Mouse (Mus musculus) c-Kit-positive CD71-positive TER-119-negative erythroid progenitor cells, embryonic 14.5 days (primary cell): ENCODE measurements at regions not wholly inside any gene's neighbourhood (a gene's known extent, or its start where the extent isn't known, plus 50 kb on each side); places are given as distances from the start of the nearest gene placed in this dataset.

Source experiments
- DNase-seq: peaks from one replicate; pipeline ENCODE4 v3.0.0-alpha.2; 2013; ENCODE audit warnings: low read depth

DNA sequence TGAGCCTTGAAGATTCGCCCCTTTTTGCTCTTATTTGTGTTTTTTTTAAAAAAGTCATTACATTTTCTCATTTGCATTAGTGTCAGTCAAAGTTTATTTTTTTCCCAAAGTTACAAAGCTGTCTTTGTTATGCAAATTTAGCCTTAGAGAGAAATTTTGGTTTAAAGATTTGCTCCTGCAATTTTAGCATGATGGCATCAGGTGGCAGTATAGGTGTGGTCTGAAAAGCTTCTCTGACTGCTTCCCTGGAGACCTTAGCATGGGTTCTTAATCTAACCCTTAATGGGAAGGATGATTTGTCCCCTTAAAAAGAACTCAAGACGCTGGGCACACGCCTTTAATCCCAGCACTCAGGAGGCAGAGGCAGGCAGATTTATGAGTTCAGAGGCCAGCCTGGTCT, 451.2 kb downstream of the Slc4a3 start:
- no peak for DNase-seq

DNA sequence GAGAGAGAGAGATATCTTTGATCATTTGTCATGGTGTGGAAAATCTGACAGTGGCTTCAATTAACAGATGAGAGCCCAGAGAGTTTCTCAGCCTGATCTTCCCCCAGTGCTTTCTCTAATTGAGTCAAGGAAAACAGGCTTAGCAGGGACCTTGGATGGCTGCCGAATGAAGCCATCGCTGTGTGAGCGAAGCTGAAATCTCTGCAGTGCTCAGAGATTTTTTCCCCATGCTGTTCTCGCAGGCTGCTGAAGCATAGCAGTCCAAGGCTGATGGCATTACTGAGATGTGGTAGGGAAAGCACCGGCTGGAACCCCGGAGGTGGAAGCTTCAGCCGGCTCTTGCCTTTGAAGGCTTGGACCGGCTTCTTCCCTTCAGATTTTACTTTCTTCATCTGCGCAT, 455.1 kb downstream of the Slc4a3 start:
- DNase-seq = no peak

DNA sequence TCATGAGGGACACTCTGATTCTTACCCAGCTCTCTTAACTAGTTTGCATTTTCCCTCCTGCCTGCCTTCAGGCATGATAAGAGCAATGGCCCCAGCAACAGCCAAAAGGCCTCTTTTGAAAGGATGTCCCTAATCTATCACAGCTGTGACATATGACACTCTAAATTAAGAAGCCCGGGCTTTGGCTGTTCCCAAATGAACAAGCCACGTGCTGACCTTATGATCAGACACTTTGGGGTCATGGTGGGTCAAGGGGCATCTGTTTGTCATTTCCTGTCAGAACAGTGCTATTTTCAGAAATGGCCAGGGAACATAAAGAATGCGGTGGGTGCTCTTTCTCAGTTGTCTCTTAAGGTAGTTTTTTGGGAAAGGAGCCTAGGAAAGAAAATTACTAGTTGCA, 463.5 kb downstream of the Slc4a3 start:
- DNase-seq = no peak

DNA sequence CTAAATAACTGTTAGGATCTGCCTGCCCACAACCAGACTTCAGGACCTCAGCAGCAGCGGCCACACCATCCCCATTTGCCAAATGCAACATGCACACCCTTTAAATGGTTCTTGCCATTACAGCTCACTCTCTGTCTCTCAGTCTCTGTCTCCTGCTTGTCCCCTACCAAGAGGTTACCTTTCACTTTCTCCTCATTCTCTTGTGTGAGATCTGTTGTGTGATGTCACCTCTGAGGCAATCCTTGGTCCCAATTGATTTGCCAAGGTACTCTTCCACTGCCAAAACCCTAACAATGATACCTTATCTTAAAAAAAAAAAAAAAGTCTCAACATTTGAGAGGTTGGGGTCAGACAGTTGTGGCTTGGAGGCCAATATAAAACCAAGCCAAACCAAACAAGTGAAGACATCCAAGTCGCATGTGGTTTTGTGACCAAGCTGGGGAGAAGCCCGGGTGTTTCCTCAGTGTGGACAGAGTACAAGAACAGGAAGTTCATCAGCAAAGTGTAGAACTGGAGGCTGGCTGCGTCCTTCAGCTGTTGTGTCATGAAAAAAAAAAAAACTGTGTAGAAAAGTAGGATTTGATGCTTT, 464.2 kb downstream of the Slc4a3 start:
- DNase-seq = no peak

DNA sequence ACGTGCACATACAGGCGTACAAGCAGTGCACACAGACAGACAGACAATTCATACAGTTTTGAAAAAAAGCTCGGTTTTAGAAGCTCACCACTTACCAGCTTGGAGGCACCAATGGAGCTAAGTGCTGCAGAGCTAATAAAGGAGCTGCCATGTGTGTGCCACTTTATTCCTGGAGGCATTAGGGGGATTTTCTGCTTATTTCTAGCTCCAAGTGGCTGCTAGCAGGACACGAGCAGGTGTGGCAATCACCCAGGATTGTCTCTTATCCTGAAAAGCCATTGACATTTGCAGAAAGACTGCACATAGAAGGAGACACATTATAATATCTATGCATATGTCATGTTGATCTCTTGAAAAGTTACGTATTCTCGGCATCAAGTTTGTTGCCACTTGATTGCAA, 472.5 kb downstream of the Slc4a3 start:
- DNase-seq = no peak

DNA sequence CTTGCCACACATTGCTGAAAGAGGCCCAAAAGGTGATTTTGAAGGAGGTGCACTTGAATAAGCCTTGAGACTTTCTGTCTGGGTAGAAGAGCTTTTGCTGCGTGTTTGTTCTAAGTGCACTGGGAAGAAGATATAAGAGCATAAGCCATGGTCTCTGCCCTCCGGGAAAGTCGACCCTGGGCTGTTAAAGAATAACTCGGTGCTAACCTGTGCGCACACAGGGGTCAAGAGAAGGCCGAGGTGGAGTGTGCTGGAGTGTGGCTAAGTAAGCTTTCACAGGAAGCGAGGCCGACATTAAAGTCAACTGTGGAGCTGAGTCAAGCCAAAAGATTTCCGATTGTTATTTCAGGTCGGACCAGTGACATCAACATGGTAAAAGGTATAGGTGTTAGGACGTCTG, 473.0 kb downstream of the Slc4a3 start:
- DNase-seq = no peak

DNA sequence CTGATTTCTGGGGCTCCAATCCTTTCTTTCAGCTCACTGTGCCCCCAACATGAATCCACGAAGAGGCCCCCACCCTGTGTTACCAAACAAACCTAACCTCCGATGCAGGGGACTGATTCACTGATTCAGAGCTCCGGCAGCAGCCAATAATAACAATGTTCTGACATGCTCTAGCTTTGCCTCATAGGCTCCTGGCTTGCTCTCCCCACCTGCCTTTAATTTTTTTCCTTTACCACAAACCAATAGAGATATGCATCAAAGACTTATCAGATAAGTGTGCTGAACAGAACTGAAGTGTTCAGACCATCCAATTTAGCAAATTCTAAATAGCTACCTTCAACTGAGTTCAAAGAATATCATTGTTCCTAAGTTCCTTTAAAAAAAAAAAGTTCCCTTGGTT, 478.6 kb downstream of the Slc4a3 start:
- no peak for DNase-seq

DNA sequence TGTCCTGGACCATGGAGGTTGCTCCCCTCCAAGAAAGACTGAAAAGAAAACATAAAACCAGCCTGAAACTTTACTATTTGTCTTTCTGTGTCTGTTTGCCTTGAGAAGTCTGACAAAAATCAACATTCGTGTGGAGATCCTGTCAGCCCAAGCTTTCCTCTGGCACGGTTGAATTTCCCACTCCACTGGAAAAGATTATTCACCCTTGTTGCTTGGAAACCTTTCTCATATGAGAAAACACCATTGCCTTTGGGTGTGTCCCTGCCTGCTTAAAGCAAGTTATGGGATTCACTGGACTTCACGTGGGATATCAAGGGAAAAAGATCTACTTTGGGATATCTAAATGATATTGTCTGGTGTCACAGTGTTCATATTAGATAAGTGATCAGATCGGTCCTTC, 479.3 kb downstream of the Slc4a3 start:
- DNase-seq = no peak

DNA sequence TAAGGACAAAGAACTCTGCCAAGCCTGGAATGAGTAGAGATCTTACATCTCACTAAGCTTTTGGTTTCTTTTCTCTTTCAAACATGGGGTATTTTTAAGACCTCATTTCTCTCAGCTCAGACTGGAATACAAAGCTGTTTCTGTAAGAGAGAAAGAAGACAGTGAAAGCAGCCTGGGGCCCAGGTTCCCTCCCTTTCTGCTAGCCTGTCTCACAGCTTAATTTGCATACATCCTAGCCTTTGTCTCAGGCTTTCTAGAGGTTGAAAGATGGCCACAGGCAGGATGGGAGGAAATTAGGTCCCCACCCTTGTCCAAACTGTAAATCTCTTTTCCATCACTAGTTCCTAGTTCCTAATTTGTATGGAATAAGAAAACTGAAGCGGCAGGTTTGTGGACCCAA, 483.0 kb downstream of the Slc4a3 start:
- DNase-seq = no peak

DNA sequence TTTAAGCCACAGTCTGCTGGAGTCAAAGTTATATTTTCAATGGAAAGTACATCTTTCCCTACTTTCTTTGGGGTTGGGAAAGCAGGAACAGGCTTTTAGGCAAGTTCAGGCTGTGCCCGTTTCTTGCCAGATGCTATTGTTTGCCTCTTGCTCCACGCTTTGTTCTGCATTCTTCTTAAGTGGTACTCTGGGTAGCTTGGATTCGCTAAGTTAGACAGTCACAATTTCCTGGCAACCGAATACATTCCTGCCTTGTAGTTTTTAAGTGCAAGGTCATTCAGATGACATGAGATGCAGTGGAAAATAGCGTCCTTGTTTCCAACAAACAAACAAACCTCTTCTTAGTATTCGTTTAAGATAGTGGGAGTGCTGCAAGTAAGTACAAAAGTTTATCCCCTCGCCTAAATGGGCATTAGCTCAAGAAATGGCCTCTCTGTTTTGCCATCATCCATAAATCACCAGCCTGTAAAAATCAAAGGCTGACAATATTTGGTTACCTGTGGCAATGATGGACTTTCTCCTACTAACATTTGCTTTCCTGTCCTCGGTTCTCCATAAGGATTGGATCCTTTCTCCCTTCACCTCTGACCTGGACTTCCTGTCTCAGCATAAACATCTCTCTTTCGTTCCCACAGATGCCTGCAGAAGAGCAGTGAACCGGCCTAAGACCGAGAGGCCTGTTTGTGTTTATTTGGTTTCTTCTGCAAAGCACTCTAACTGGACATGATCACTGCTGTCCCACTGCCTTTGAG, 485.3 kb downstream of the Slc4a3 start:
- DNase-seq = no peak

DNA sequence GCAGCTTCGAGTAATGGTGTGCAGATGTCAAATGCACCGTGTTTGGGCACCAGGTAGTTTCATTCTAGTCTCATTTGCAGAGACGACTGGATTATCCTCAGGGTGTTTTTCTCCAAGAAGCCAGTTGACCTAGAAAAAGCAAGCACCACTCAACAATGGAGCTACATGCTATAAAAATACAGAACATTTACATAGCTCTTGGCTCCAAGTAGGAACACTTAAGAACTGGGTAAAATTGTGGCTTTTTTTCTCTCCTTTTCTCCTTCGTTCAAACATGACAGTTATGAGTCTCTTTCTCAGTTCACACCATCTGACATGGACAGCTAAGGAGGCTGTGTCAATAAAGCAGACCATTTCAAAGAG, 485.8 kb downstream of the Slc4a3 start:
- no peak for DNase-seq

DNA sequence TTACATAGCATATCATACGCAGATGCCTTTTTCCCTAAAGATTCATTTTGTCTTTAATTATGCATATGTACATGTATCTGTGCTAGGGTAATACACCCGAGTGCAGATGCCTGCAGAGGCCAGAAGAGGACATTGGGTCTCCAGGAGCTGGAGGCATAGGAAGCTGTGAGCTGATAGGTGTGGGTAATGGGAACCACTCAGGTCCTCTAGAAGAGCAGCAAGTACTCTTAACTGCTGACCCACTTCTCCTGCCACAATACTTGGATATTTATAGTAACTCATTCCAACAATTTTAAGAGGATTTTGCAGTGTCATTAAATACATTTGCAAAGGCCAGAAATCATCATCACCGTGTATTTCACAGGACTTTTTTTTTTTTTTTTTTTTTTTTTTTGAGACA, 486.6 kb downstream of the Slc4a3 start:
- no peak for DNase-seq

DNA sequence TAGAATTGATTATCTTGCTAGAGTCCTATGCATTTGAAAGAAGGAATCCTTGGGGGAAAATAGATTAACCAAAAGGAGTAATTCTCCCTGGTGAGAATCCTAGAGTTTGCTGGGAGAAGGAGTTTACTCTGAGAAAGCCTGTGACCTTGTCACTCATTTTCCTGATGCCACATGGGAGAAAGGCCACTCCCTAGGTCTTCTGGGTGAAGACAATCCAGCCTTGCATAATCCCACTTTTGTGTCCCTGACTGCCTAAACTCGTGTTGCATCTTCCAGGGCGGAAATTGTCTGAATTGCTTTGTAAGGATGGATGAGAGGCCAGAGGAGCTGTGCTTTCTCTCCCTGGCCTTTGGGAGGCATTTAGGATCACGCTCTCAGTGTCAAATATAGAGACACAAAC, 490.2 kb downstream of the Slc4a3 start:
- no peak for DNase-seq

DNA sequence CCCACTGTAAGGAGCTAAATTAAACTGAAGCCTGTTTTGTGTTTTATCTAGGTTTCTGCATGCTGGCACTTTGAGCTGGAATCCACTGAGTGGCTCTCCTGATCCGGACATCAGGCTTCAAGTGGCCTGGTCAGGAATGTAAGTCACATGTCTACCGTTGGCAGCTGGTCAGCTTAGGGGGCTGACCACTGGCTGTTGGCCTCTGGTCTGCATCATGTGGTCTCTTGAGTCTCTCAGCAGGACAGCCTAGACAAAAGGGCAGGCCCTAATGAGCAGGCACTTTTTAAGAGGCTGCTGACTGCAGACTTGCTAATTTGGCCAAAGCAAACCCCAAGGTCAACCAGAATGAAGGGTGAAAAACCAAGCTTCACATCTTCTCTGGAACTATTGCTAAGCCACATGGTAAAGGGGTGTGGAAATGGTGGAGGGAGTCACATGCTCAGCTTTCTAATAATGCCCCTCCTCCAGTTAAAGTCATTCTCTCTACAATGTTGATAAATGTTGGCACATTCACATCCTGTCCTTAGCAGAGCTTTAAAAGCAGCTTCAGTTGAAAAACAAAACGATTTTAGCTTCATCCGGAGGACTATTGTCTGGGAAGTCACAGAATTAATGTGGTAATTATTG, 493.1 kb downstream of the Slc4a3 start:
- no peak for DNase-seq

DNA sequence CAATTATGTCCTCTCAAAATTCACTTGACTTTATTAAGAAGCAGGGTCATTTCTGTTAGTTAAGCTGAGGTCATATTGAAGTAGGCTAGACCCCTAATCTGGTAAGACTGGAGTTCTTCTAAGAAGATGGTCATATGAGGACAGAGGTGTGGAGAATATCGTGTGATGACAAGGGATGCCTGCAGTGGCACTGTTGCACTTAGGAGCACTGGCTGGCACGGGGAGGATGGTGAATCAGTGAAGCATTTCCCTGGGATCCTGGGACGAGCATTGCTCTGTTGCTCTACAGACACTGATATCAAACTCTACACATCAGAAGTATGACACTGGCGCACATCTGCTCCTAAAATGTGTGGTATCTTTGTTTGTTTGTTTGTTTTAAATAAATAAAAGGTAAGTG, 493.6 kb downstream of the Slc4a3 start:
- DNase-seq = no peak

DNA sequence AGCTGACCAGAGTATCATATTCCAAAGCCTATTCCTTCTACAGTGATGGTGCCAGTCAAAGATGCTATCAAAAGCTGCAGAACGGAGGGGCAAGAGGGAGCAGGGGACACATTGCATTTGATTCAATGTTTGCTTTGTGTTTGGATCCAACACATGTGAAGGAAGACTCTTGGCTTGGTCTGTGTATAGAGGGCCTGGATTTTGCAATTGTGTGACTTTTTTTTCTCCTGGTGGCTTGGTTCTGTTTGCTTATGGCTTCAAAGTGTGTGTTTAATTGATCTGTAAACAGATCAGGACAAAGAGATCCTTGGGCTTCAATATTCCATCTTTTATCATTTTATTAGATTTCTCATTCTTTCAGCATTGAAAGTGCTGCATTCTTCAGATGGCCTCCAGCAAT, 504.2 kb downstream of the Slc4a3 start:
- DNase-seq = no peak

DNA sequence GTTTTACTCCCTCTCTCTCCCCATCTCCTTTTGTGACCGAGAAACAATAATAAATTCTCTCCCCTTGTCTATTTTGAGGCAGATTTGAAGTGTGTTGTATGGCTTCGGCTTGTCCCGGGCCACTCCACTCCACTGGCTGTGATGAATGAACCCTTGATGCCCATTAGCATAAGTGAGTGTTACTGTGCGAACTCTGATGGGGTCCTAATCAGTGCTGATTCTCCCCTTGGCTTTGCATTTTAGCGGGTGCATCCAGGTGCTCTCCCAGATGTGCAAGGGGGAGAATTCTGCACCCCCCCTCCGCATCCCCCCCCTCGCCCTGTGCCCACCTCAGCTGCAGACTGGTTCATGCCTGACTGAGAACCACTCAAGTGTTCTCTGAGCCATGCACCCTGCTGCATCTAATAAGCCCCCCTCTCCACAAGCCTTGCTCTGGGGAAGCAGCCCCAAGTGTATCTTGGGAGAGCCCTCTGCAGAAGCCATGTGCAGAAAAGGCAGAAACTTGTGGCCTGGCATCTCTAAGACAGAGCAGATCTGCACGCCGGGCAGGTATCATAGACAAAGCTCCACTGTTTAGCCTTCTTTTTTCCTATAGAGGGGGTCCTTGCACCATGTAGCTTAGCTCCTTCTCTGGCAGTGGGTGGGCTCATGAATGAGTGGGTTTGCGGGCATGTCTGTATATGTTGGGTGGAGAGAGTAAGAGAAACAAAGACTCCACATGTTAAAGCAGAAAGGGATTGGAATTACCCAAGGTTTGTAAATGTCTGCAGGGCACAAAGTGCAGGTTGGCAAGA, 507.5 kb downstream of the Slc4a3 start:
- DNase-seq = no peak

DNA sequence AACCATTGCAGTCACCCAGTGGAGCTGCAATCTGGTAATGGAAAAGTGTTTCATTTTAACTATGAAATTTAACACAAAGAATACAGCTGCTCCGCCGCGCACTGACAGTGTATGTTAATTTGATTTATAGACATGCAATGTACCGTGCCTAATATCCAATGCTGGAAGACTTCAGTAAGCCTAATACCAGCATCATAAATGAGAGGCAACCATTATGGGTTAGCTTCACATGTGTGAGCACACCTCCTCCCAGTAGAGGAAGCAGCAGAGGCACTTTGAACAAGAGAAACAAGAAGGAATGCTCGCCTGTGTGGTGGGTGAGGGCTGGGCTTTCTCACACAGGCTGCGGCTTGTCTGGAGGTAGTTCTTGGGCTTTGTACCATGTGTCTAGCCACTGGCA, 519.7 kb downstream of the Slc4a3 start:
- DNase-seq = no peak

DNA sequence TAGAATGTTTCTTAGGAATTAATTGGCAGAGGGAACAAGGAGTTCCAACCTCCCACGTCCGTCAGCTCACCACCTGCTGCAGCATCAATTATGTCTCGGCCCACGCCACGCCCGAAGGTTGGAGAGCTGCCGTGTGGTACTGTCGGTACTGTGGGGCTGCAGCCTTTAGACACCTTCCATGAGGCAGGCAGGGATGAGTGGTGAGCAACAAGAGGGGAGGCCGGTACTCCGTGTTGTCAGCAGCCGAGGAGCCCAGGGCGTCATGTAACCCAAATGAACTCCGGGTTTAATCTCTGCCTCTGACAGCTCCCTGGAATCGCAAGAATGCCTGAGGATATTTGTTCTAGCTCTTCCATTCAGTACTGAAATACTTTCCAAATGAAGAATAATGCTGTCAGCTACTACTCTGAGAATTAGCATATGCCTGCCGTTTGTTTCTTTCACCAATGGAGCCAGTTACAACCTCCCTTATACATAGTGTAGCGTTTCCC, 524.8 kb downstream of the Slc4a3 start:
- DNase-seq = no peak

DNA sequence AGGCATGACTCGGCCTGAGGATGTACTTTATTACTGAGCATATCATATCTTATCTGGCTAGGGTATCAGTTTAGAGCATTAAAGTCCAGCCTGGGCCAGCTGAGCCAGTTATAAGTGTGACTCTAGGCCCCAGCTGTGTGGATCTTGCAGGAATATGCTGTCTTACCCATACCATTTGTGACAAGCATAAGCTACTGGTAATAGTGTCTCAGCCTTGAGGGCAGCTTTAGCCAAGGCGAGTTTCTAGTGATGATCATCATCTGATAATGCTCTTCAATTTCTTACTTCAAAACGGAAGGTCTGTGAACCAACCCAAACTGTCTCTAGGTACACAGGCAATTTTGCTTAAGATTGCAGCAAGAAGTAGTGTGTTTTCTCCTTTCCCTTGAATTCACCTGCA, 529.1 kb downstream of the Slc4a3 start:
- no peak for DNase-seq

DNA sequence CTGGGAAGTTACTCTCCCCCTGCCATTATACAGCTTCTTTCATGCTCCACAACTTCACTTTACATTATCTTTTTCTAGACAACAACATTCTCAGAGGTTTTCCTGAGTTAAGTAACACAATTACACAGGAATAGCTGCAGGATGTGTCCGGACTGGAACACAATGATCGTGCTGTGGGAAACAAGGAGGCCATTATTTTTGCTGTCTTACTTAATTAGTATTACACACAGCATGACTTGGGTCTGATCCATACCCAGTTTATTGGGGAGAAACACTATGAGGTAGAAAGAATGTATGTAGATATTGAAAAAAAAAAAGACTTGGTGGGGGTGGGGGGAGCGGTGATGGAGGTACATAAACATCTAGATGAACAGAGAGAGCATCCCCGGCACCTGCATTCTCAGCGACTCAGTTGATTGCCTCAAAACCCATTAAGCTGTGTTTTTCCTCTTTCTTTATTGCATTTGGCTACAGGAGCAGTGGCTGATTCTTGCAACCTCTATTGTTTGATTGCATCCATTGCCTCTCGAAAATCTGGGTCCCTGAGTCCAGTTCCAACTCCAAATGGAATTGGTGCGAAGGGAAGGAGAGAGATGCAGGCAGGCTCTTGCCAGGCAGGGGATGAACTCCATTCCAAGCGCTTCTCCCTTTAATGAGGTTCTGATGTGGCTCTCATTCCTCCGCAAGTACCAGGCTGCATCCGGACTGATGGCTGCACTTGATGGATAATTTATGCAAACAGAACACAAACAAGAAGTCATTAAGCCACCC, 529.8 kb downstream of the Slc4a3 start:
- DNase-seq = no peak

DNA sequence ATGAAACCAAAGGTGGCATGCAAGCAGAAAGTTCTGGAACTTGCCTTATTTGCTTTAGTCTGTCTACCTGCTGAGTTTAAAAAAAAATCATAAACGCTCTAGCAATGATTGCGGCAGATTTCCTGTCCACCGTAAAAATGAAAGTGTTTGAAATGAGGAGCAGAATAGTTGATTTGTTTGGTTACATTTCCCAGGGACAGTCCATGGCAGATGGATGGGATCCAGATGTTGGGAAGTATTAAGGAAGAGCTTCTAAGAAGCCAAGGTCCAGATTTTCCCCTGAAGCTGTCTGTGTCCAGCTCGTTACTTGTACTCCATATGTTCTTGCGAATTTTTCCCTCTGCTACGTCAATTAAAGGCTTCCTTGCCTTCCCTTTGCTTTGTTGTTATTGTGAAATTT, 534.2 kb downstream of the Slc4a3 start:
- DNase-seq = no peak
